Mouse (Mus musculus): ENCODE data around the gene Pgam2.
"Not testable (repeated sequence)": the region's sequence is repeated elsewhere in the genome, so short reads cannot be mapped to it uniquely, and the experiment has no call there.

Pgam2 gene

GRCm38 (mm10) chr11:5827931-5828330 lies 24.4 kb upstream of the Pgam2 start:
- Histone ChIP-seq H3K4me1 (replicated peaks; ENCODE audit: low read depth, low read length) (peaks cover 21% of the 10 kb centered on the region), H3K4me3 (replicated peaks; ENCODE audit: low read length) (no peak overlapping the region), H3K36me3 (ENCODE audit: insufficient read depth, low read length) (peaks cover 56% of the 10 kb centered on the region), H3K27me3 (ENCODE audit: insufficient read depth, low read length) (no peaks in the 10 kb centered on the region), H3K9me3 (ENCODE audit: low read length) (no peaks in the 10 kb centered on the region)
- TF ChIP-seq POU5F1 (IDR thresholded peaks at IDR 0.05; ENCODE audit: borderline replicate concordance, low read length) = no peak
- TF ChIP-seq CTCF (conservative IDR thresholded peaks at IDR 0.05; ENCODE audit: low read length) = no peak
- TF ChIP-seq NANOG (IDR thresholded peaks at IDR 0.05; ENCODE audit: borderline replicate concordance, low read length) = no peak

- peaks cover 21% of the 10 kb centered on the region for H3K4me1 ChIP-seq (replicated peaks; ENCODE audit: low read depth, low read length)
- no peak overlapping the region for H3K4me3 ChIP-seq (replicated peaks; ENCODE audit: low read length)
- peaks cover 31% of the 10 kb centered on the region for H3K36me3 ChIP-seq (ENCODE audit: insufficient read depth, low read length)
- no peak for TF ChIP-seq CTCF (conservative IDR thresholded peaks at IDR 0.05; ENCODE audit: low read length)
- no peak for TF ChIP-seq POU5F1 (IDR thresholded peaks at IDR 0.05; ENCODE audit: borderline replicate concordance, low read length)
- no peak for TF ChIP-seq NANOG (IDR thresholded peaks at IDR 0.05; ENCODE audit: borderline replicate concordance, low read length)
- H3K9me3 ChIP-seq (ENCODE audit: low read length) = no peaks in the 10 kb centered on the region
- H3K27me3 ChIP-seq (ENCODE audit: insufficient read depth, low read length) = no peaks in the 10 kb centered on the region
Observed at GRCm38 (mm10) chr11:5825432-5825831, 21.9 kb upstream of the Pgam2 start.

GRCm38 (mm10) chr11:5819223-5819622 lies 15.7 kb upstream of the Pgam2 start:
- Histone ChIP-seq H3K4me3 (replicated peaks; ENCODE audit: low read length) (no peak overlapping the region), H3K27me3 (ENCODE audit: insufficient read depth, low read length) (no peaks in the 10 kb centered on the region), H3K36me3 (ENCODE audit: insufficient read depth, low read length) (no peaks in the 10 kb centered on the region), H3K9me3 (ENCODE audit: low read length) (0 out of 2 replicates have a peak, but pooled peaks cover 5% of the 10 kb centered on the region), H3K4me1 (replicated peaks; ENCODE audit: low read depth, low read length) (0 out of 2 replicates have a peak, but pooled peaks cover 5% of the 10 kb centered on the region)
- TF ChIP-seq POU5F1 (IDR thresholded peaks at IDR 0.05; ENCODE audit: borderline replicate concordance, low read length) = no peak

- no peak for TF ChIP-seq CTCF (conservative IDR thresholded peaks at IDR 0.05; ENCODE audit: low read length)
- no peak for TF ChIP-seq POU5F1 (IDR thresholded peaks at IDR 0.05; ENCODE audit: borderline replicate concordance, low read length)
- TF ChIP-seq NANOG (IDR thresholded peaks at IDR 0.05; ENCODE audit: borderline replicate concordance, low read length) = no peak
- no peak overlapping the region for H3K4me3 ChIP-seq (replicated peaks; ENCODE audit: low read length)
- H3K36me3 ChIP-seq (ENCODE audit: insufficient read depth, low read length) = no peaks in the 10 kb centered on the region
- peaks cover 13% of the 10 kb centered on the region for H3K4me1 ChIP-seq (replicated peaks; ENCODE audit: low read depth, low read length)
- H3K27me3 ChIP-seq (ENCODE audit: insufficient read depth, low read length) = no peaks in the 10 kb centered on the region
- H3K9me3 ChIP-seq (ENCODE audit: low read length) = 0 out of 2 replicates have a peak, but pooled peaks cover 5% of the 10 kb centered on the region
Observed at GRCm38 (mm10) chr11:5813381-5813780, 9.8 kb upstream of the Pgam2 start.

GRCm38 (mm10) chr11:5809487-5809886 lies 6.0 kb upstream of the Pgam2 start:
- H3K27me3 ChIP-seq (ENCODE audit: insufficient read depth, low read length); H3K4me3 ChIP-seq (replicated peaks; ENCODE audit: low read length); H3K36me3 ChIP-seq (ENCODE audit: insufficient read depth, low read length); H3K9me3 ChIP-seq (ENCODE audit: low read length): not testable (repeated sequence)
- H3K4me1 ChIP-seq (replicated peaks; ENCODE audit: low read depth, low read length) = peaks cover 14% of the 10 kb centered on the region

GRCm38 (mm10) chr11:5807956-5808355 lies 4.4 kb upstream of the Pgam2 start:
- Histone ChIP-seq H3K27me3 (ENCODE audit: insufficient read depth, low read length) (no peaks in the 10 kb centered on the region), H3K36me3 (ENCODE audit: insufficient read depth, low read length) (no peaks in the 10 kb centered on the region), H3K4me1 (replicated peaks; ENCODE audit: low read depth, low read length) (peaks cover 24% of the 10 kb centered on the region), H3K4me3 (replicated peaks; ENCODE audit: low read length) (no peak overlapping the region), H3K9me3 (ENCODE audit: low read length) (no peaks in the 10 kb centered on the region)
- no peak for TF ChIP-seq CTCF (conservative IDR thresholded peaks at IDR 0.05; ENCODE audit: low read length)
- no peak for TF ChIP-seq POU5F1 (IDR thresholded peaks at IDR 0.05; ENCODE audit: borderline replicate concordance, low read length)
- no peak for TF ChIP-seq NANOG (IDR thresholded peaks at IDR 0.05; ENCODE audit: borderline replicate concordance, low read length)

GRCm38 (mm10) chr11:5805711-5806110 lies 2.2 kb upstream of the Pgam2 start:
- TF ChIP-seq CTCF (conservative IDR thresholded peaks at IDR 0.05; ENCODE audit: low read length) (no peak), POU5F1 (IDR thresholded peaks at IDR 0.05; ENCODE audit: borderline replicate concordance, low read length) (no peak), NANOG (IDR thresholded peaks at IDR 0.05; ENCODE audit: borderline replicate concordance, low read length) (no peak)
- Histone ChIP-seq H3K9me3 (ENCODE audit: low read length) (no peaks in the 10 kb centered on the region), H3K4me1 (replicated peaks; ENCODE audit: low read depth, low read length) (peaks cover 41% of the 10 kb centered on the region), H3K36me3 (ENCODE audit: insufficient read depth, low read length) (peaks cover 12% of the 10 kb centered on the region), H3K27me3 (ENCODE audit: insufficient read depth, low read length) (no peaks in the 10 kb centered on the region), H3K4me3 (replicated peaks; ENCODE audit: low read length) (no peak overlapping the region)

- Histone ChIP-seq H3K36me3 (ENCODE audit: insufficient read depth, low read length) (peaks cover 27% of the 10 kb centered on the region), H3K9me3 (ENCODE audit: low read length) (no peaks in the 10 kb centered on the region), H3K4me1 (replicated peaks; ENCODE audit: low read depth, low read length) (peaks cover 52% of the 10 kb centered on the region), H3K4me3 (replicated peaks; ENCODE audit: low read length) (no peak overlapping the region), H3K27me3 (ENCODE audit: insufficient read depth, low read length) (no peaks in the 10 kb centered on the region)
- no peak for TF ChIP-seq NANOG (IDR thresholded peaks at IDR 0.05; ENCODE audit: borderline replicate concordance, low read length)
Observed at GRCm38 (mm10) chr11:5804174-5804573, 641 bp upstream of the Pgam2 start.

GRCm38 (mm10) chr11:5802457-5803217 lies 896 bp downstream of the Pgam2 start:
- peaks cover 65% of the 10 kb centered on the region for H3K4me1 ChIP-seq (replicated peaks; ENCODE audit: low read depth, low read length)
- no peak for TF ChIP-seq POU5F1 (IDR thresholded peaks at IDR 0.05; ENCODE audit: borderline replicate concordance, low read length)
- TF ChIP-seq NANOG (IDR thresholded peaks at IDR 0.05; ENCODE audit: borderline replicate concordance, low read length) = no peak
- no peak for TF ChIP-seq CTCF (conservative IDR thresholded peaks at IDR 0.05; ENCODE audit: low read length)
- no peaks in the 10 kb centered on the region for H3K9me3 ChIP-seq (ENCODE audit: low read length)

More at GRCm38 (mm10) chr11:5802457-5803217, 896 bp downstream of the Pgam2 start:
- Histone ChIP-seq H3K27me3 (ENCODE audit: insufficient read depth, low read length) (no peaks in the 10 kb centered on the region), H3K4me3 (replicated peaks; ENCODE audit: low read length) (peak overlapping the region; percentile 66), H3K36me3 (ENCODE audit: insufficient read depth, low read length) (peaks cover 42% of the 10 kb centered on the region)
